Mouse (Mus musculus) megakaryocyte, embryonic 14.5 days (primary cell): ENCODE measurements around the gene Eps8.

Experiments
- FLI1 ChIP-seq: IDR thresholded peaks from 2 replicates; pipeline ENCODE4 v1.6.1; 2012; ENCODE audit warnings: low read length, inconsistent platforms, mixed read lengths
- GATA1 ChIP-seq: IDR thresholded peaks from 3 replicates; pipeline ENCODE4 v1.6.1; 2012; ENCODE audit warnings: mixed read lengths, low read length, inconsistent platforms, borderline replicate concordance

- TF ChIP-seq GATA1 (no peak), FLI1 (no peak)
These were observed 57.1 kb downstream of the Eps8 start for GRCm38 (mm10) chr6:137597442-137598058.
